Mouse (Mus musculus) embryo, embryonic 9.5 days (tissue): ENCODE results near the gene Erg28.

Experiments used
- DNase-seq: peaks from one replicate; pipeline ENCODE4 v3.0.0-alpha.2; 2017; ENCODE audit errors: extremely low spot score

Erg28 gene

GRCm38 (mm10) chr12:85824438-85825264 is at the start of gene Erg28, which contains the start of gene Ttll5:
Erg28 (minus strand) TSS chr12:85824550.
Ttll5 (plus strand) TSS chr12:85824659.
- DNase-seq = peak; percentile 96

- DNase-seq = no peak
These were observed 45.1 kb upstream of the Erg28 start for GRCm38 (mm10) chr12:85869423-85869822.

- no peak for DNase-seq
These were observed 42.8 kb upstream of the Erg28 start for GRCm38 (mm10) chr12:85867125-85867524.

GRCm38 (mm10) chr12:85866624-85867023 is 42.3 kb upstream of the Erg28 start:
- DNase-seq = no peak

GRCm38 (mm10) chr12:85865526-85865925 is 41.2 kb upstream of the Erg28 start:
- no peak for DNase-seq

- DNase-seq = no peak
These were observed 38.2 kb upstream of the Erg28 start for GRCm38 (mm10) chr12:85862514-85862913.

- no peak for DNase-seq
These were observed 35.3 kb upstream of the Erg28 start for GRCm38 (mm10) chr12:85859511-85860189.

GRCm38 (mm10) chr12:85859111-85859510 is 34.8 kb upstream of the Erg28 start:
- no peak for DNase-seq

- no peak for DNase-seq
These were observed 33.0 kb upstream of the Erg28 start for GRCm38 (mm10) chr12:85857300-85857699.

GRCm38 (mm10) chr12:85854271-85854670 is 29.9 kb upstream of the Erg28 start:
- DNase-seq = no peak

GRCm38 (mm10) chr12:85853836-85854235 is 29.5 kb upstream of the Erg28 start:
- no peak for DNase-seq

GRCm38 (mm10) chr12:85850661-85851060 is 26.3 kb upstream of the Erg28 start:
- DNase-seq = no peak

- DNase-seq = no peak
These were observed 24.0 kb upstream of the Erg28 start for GRCm38 (mm10) chr12:85848164-85848958.

- no peak for DNase-seq
These were observed 15.1 kb upstream of the Erg28 start for GRCm38 (mm10) chr12:85839371-85840000.

GRCm38 (mm10) chr12:85837765-85838164 is 13.4 kb upstream of the Erg28 start:
- DNase-seq = no peak

- no peak for DNase-seq
These were observed 10.2 kb upstream of the Erg28 start for GRCm38 (mm10) chr12:85834543-85834942.

- DNase-seq = no peak
These were observed 6.3 kb upstream of the Erg28 start for GRCm38 (mm10) chr12:85830691-85831090.

- DNase-seq = no peak
These were observed 5.5 kb upstream of the Erg28 start for GRCm38 (mm10) chr12:85829866-85830265.

GRCm38 (mm10) chr12:85828856-85829255 is 4.5 kb upstream of the Erg28 start:
- no peak for DNase-seq

GRCm38 (mm10) chr12:85825822-85826221 is 1.5 kb upstream of the Erg28 start:
- DNase-seq = no peak

- no peak for DNase-seq
These were observed 1.0 kb upstream of the Erg28 start for GRCm38 (mm10) chr12:85825361-85825760.

GRCm38 (mm10) chr12:85822051-85822450 is 2.3 kb downstream of the Erg28 start:
- DNase-seq = no peak
